Mouse (Mus musculus) hindbrain, embryonic 15.5 days (tissue): ENCODE data around the gene Elavl3. TPM values are rescaled to one million over a fixed set of nuclear protein-coding genes. Genes with fewer than 3 reads are reported as not detected.

Experiments
- ATAC-seq: fragments of 200-750 bp; cut with Nextera tagmentation; 2 replicates; pipeline ENCODE4 v1.8.0; 2017; ENCODE audit warnings: low read depth, moderate number of reproducible peaks, moderate TSS enrichment; ENCODE audit not compliant: low FRiP score
- H3K27ac ChIP-seq: fragments of 300-500 bp; sonication (generic); replicated peaks from 2 replicates; pipeline ENCODE4 v1.5.1; 2015; ENCODE audit warnings: mild to moderate bottlenecking, inconsistent platforms
- H3K27me3 ChIP-seq: fragments of 300-500 bp; sonication (generic); 2 replicates; pipeline ENCODE4 v1.6.1; 2015; ENCODE audit warnings: control low read depth, inconsistent platforms
- H3K36me3 ChIP-seq: fragments of 300-500 bp; sonication (generic); 2 replicates; pipeline ENCODE4 v1.6.1; 2015; ENCODE audit warnings: control low read depth, inconsistent platforms
- H3K4me1 ChIP-seq: fragments of 300-500 bp; sonication (generic); replicated peaks from 2 replicates; pipeline ENCODE4 v1.6.1; 2015; ENCODE audit warnings: control low read depth, inconsistent platforms
- H3K4me2 ChIP-seq: fragments of 300-500 bp; sonication (generic); 2 replicates; pipeline ENCODE4 v1.6.1; 2015; ENCODE audit warnings: moderate library complexity, mild to moderate bottlenecking, inconsistent platforms
- H3K4me3 ChIP-seq: fragments of 300-500 bp; sonication (generic); 2 replicates; pipeline ENCODE4 v1.5.1; 2015; ENCODE audit warnings: mild to moderate bottlenecking, inconsistent platforms
- H3K9ac ChIP-seq: fragments of 300-500 bp; sonication (generic); 2 replicates; pipeline ENCODE4 v1.6.1; 2015; ENCODE audit warnings: inconsistent platforms
- H3K9me3 ChIP-seq: fragments of 300-500 bp; sonication (generic); 2 replicates; pipeline ENCODE4 v1.6.1; 2016; ENCODE audit warnings: control low read depth, inconsistent platforms
- WGBS: fragments of 180-500 bp; shearing (Covaris S2); methylation state at CpG from one replicate; pipeline ENCODE4 v1.1.7; 2015; 5-methylcytosine and 5-hydroxymethylcytosine counted together
- polyA plus RNA-seq: library from polyadenylated mRNA; unstranded; fragments of >200 nt; fragmentation: Nextera tagmentation; extraction: Ambion mirVana; gene quantifications from 2 replicates; pipeline ENCODE4 v1.2.1, GENCODE M21; 2015

The Elavl3 gene
- polyA plus RNA-seq, 1 experiment from 2014 or later: 104 TPM

DNA sequence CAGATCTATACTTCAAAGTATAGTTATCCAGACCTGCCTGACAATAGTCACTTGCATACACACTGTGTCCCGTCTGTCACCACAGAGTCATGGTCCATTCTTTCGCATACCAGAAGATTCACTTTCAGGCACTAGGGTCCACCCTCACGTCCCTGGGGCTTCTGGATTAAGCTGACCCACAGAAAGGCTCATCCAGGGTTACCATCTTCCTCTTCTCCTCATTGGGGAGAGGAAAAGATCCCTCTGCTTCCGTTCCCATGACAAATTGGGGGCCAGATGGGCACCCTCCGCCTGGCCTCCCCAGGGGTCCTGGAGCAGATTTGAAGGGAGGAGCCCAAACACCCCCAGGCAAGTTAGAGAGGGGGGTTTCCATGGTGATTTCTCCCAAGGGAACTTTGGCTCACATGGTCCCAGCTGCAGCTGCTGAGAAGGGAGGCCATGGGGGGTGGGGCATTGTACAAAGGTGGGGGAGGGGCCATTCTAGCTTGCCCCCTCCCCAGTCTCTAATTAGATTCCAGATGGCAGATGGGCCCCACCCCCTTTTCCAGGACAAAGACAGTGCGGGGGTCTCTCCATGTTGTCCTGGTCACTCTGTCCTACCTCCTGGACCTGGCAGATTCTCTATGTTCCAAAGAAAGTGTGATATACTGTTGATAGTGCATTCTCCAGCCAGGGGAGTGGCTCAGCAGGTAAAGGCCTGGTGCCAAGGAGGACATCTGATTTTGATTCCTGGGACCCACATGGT lies 16.4 kb downstream of the Elavl3 start:
- Histone ChIP-seq H3K9ac (no peak overlapping the region), H3K27me3 (no peaks in the 10 kb centered on the region), H3K4me3 (no peak overlapping the region), H3K36me3 (peaks cover 33% of the 10 kb centered on the region), H3K27ac (no peak overlapping the region), H3K4me1 (peaks cover 7% of the 10 kb centered on the region; the same call in 1 of the 2 replicates), H3K4me2 (no peak overlapping the region), H3K9me3 (no peaks in the 10 kb centered on the region)
- 17% methylated on average over 6 of the region's 6 CpGs for WGBS
- ATAC-seq: no peak

DNA sequence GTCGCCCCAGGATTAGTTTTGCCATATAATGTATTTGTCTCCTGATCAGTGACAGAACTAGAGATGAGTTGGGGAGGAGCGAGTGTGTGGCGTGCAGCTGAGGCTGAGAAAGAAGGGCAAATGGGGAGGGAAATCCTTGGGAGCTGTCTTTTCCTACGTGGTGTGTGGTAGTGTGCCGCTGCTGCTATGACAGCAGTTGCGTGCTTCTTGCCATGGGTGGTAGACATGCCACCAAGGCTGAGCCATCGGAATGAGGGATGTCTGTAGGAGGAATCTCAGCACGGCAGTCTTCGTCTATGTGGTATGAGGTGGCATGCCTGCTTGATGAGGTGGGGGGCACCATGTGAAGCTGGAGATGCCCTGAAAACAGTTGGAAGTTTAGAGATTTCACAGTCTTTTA lies 21.4 kb downstream of the Elavl3 start:
- peaks cover 60% of the 10 kb centered on the region for H3K36me3 ChIP-seq
- no peak overlapping the region for H3K4me3 ChIP-seq
- no peak overlapping the region for H3K9ac ChIP-seq
- no peaks in the 10 kb centered on the region for H3K9me3 ChIP-seq
- H3K4me2 ChIP-seq: no peak overlapping the region
- WGBS: 94% methylated on average over 9 of the region's 9 CpGs
- no peak for ATAC-seq
- no peak overlapping the region for H3K27ac ChIP-seq
- H3K4me1 ChIP-seq: no peaks in the 10 kb centered on the region
- H3K27me3 ChIP-seq: no peaks in the 10 kb centered on the region

DNA sequence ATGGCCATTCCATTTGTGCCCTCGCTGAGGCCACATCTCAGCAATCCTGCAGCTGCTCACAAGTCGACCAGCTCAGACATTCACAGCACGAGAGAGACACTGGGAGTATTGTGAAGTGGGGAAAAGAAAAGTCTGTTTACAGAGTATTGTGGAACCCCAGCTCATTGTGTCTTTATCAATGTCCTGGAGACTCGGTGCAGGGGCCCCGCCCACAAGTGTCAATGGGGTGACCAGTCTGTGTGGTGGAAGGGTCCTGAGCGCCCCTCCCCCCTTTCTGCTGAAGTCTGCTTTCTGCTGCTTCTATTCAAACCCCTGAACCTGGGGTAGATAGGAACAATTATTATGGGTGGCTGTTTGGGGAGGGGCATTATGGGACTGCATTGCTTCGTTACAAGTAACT lies 23.4 kb downstream of the Elavl3 start:
- no peaks in the 10 kb centered on the region for H3K9me3 ChIP-seq
- peaks cover 64% of the 10 kb centered on the region for H3K36me3 ChIP-seq
- ATAC-seq: no peak
- H3K9ac ChIP-seq: no peak overlapping the region
- 21% methylated on average over 7 of the region's 7 CpGs for WGBS
- H3K4me2 ChIP-seq: no peak overlapping the region
- no peaks in the 10 kb centered on the region for H3K4me1 ChIP-seq
- no peaks in the 10 kb centered on the region for H3K27me3 ChIP-seq
- no peak overlapping the region for H3K27ac ChIP-seq
- H3K4me3 ChIP-seq: no peak overlapping the region

DNA sequence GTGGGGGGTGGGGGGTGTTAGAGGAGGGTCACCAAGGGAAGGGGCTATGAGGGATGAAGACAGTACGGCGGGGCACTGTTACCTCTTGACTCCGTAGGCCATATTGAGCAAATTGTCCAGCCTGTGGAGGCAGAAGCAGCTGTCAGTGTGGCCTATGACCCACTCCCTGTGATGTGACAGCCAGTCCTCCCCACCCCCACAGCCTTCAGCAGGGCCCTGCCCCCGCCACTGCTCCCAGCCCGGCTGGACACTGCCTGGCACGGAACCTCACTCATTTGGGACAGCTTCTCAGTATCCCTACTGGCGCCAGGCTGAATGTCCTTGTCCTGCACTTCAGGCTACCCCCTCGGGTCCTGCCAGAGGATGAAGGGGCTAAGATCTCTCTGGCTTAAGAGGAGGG lies 27.2 kb downstream of the Elavl3 start:
- H3K4me3 ChIP-seq: no peak overlapping the region
- no peaks in the 10 kb centered on the region for H3K27me3 ChIP-seq
- H3K9me3 ChIP-seq: no peaks in the 10 kb centered on the region
- H3K27ac ChIP-seq: no peak overlapping the region
- H3K4me1 ChIP-seq: no peaks in the 10 kb centered on the region
- H3K9ac ChIP-seq: no peak overlapping the region
- WGBS: 36% methylated on average over 8 of the region's 8 CpGs
- H3K36me3 ChIP-seq: peaks cover 51% of the 10 kb centered on the region
- ATAC-seq: peak; percentile 13; the same call in 1 of the 2 replicates
- H3K4me2 ChIP-seq: no peak overlapping the region

DNA sequence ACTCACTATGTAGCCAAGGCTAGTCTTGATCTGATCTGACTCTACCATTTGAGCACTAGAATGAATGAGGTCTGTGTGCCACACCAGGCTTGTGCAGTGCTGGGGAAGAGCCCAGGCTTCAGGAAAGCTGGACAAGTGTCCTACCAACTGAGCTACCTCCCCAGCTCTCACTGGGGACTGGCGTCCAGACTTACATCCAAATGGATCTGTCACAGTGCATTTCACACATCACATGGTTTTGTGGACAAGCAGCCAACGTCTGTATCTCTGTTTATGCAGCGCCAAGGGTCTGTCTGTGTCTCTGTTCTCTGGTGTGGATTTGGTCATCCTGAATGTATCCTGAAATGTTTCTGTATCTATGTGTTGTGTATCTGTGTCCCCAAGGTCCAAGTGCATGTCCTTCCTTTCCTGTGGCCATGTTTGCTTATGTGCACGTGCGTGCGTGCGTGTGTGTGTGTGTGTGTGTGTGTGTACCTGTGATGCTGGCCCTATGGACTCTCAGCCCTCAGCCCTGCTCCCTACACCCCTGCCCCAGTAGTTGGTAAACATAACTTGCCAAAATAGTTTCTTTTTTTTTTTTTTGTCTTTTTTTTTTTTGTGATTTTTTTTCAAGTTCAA lies 34.5 kb downstream of the Elavl3 start:
- no peak overlapping the region for H3K4me2 ChIP-seq
- 68% methylated on average over 7 of the region's 7 CpGs for WGBS
- no peak for ATAC-seq
- peaks cover 50% of the 10 kb centered on the region for H3K36me3 ChIP-seq
- no peaks in the 10 kb centered on the region for H3K4me1 ChIP-seq
- H3K9ac ChIP-seq: no peak overlapping the region
- H3K9me3 ChIP-seq: no peaks in the 10 kb centered on the region
- no peak overlapping the region for H3K27ac ChIP-seq
- no peaks in the 10 kb centered on the region for H3K27me3 ChIP-seq
- no peak overlapping the region for H3K4me3 ChIP-seq

DNA sequence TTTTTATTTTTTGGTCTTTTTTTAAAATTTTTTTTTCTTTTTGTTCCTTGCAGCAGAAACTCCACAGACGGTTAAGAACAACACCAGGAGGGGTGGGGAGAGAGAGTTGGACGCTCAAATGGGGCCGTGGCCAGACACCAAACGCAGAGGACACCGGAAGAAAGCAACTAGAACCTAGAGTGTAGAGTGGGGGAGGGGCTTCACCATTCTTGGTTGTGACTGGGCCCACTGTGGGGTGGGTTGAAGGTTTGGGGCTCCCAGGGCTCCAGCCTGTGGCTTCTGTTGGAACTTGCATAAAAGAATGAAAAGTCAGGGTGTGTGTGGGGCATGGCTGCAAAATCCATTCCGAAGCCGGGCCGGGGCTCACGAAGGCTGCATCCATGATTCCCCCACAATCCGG lies 35.6 kb downstream of the Elavl3 start:
- Histone ChIP-seq H3K9ac (no peak overlapping the region), H3K4me1 (no peaks in the 10 kb centered on the region), H3K9me3 (no peaks in the 10 kb centered on the region), H3K27ac (no peak overlapping the region), H3K36me3 (peaks cover 59% of the 10 kb centered on the region), H3K4me3 (no peak overlapping the region), H3K27me3 (no peaks in the 10 kb centered on the region), H3K4me2 (no peak overlapping the region)
- WGBS: 68% methylated on average over 10 of the region's 10 CpGs
- ATAC-seq: no peak

DNA sequence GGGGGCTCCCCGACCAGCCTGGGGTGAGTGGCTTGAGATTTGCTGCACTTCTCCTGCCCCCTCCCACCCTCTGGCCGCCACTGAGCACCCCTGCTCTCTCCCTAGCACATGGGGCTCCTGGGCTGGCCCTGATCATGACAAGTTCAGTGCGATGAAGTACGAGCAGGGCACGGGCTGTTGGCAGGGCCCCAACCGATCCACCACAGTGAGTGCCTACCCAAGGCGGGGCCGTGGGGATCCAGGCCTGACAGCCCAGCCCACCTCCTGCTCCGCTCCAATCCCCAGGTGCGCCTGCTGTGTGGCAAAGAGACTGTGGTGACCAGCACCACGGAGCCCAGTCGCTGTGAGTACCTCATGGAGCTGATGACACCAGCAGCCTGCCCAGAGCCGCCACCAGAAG lies 39.1 kb downstream of the Elavl3 start:
- ATAC-seq: no peak
- 88% methylated on average over 13 of the region's 13 CpGs for WGBS
- no peaks in the 10 kb centered on the region for H3K9me3 ChIP-seq
- no peaks in the 10 kb centered on the region for H3K27me3 ChIP-seq
- no peak overlapping the region for H3K4me2 ChIP-seq
- H3K4me1 ChIP-seq: no peaks in the 10 kb centered on the region
- H3K27ac ChIP-seq: no peak overlapping the region
- peaks cover 73% of the 10 kb centered on the region for H3K36me3 ChIP-seq
- no peak overlapping the region for H3K4me3 ChIP-seq
- no peak overlapping the region for H3K9ac ChIP-seq

DNA sequence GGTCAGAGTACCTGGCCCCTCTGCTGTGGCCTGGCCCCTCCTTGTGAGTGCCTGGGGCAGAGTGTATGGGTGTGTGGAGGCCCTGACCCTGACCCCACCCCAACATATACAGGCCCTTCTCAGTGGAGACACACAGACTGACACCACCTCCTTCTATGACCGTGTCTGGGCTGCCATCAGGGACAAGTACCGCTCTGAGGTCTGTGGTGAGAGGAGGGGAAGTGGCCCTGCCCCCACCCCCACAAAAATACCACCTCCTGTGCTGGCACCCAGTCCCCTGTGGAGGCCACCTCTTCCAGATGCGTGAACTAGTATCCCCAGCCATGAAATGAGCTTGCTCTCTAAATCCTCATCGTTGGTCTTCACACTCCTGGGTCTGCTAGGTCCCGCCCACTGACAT lies 40.8 kb downstream of the Elavl3 start:
- peaks cover 68% of the 10 kb centered on the region for H3K36me3 ChIP-seq
- no peak overlapping the region for H3K4me3 ChIP-seq
- no peaks in the 10 kb centered on the region for H3K27me3 ChIP-seq
- peak; percentile 29; the same call in 1 of the 2 replicates for ATAC-seq
- no peaks in the 10 kb centered on the region for H3K9me3 ChIP-seq
- 0 out of 2 replicates have a peak, but pooled peaks cover 6% of the 10 kb centered on the region for H3K4me1 ChIP-seq
- no peak overlapping the region for H3K27ac ChIP-seq
- 89% methylated on average over 5 of the region's 5 CpGs for WGBS
- H3K4me2 ChIP-seq: no peak overlapping the region
- H3K9ac ChIP-seq: no peak overlapping the region

DNA sequence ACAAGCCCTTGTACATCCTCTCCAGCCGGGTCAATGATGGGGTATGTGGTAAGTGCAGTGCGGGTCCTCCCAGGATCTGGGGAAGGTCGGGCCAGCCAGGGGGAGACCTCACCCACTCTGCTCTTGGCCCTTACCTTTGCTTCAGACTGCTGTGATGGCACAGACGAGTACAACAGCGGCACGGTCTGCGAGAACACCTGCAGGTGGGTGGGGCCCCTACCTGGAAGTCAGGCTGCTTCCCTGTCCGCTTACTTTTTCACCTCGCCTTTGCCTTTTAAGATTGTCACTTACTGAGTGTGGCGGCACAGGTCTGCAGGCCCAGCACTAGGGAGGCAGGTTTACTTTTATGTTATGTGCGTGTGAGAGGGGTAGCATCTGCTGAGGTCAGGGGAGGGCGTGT lies 47.3 kb downstream of the Elavl3 start:
- Histone ChIP-seq H3K4me3 (no peak overlapping the region), H3K36me3 (peaks cover 30% of the 10 kb centered on the region), H3K27me3 (no peaks in the 10 kb centered on the region), H3K9ac (no peak overlapping the region), H3K4me2 (0 out of 2 replicates have a peak overlapping the region, but pooled peaks have one; percentile 92), H3K9me3 (no peaks in the 10 kb centered on the region), H3K27ac (no peak overlapping the region), H3K4me1 (peaks cover 41% of the 10 kb centered on the region)
- 94% methylated on average over 12 of the region's 12 CpGs for WGBS
- ATAC-seq: no peak

DNA sequence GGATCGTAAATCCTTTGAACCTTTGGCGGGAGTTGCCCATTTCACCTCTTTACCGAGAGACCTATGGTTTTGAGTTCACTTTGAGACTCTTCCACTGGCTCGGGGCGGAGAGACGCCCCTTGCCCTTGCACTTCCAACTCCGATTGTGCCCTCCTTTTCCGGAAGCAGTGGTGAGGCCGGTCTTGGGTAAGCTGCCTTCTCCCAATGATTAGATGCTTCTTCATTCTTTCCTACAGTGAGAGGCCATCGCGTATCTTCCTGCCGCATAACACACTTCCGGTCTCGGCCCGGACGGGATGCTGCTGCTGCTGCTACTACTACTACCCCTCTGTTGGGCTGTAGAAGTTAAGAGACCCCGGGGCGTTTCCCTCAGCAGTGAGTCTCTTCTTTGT lies 48.7 kb downstream of the Elavl3 start:
- ATAC-seq: no peak
- peak overlapping the region; percentile 82 for H3K27ac ChIP-seq
- no peaks in the 10 kb centered on the region for H3K27me3 ChIP-seq
- H3K9me3 ChIP-seq: no peaks in the 10 kb centered on the region
- peaks cover 18% of the 10 kb centered on the region for H3K36me3 ChIP-seq
- peak overlapping the region; percentile 50 for H3K9ac ChIP-seq
- 1% methylated on average over 18 of the region's 18 CpGs for WGBS
- H3K4me1 ChIP-seq: peaks cover 41% of the 10 kb centered on the region
- peak overlapping the region; percentile 61 for H3K4me3 ChIP-seq
- H3K4me2 ChIP-seq: peak overlapping the region; percentile 92

DNA sequence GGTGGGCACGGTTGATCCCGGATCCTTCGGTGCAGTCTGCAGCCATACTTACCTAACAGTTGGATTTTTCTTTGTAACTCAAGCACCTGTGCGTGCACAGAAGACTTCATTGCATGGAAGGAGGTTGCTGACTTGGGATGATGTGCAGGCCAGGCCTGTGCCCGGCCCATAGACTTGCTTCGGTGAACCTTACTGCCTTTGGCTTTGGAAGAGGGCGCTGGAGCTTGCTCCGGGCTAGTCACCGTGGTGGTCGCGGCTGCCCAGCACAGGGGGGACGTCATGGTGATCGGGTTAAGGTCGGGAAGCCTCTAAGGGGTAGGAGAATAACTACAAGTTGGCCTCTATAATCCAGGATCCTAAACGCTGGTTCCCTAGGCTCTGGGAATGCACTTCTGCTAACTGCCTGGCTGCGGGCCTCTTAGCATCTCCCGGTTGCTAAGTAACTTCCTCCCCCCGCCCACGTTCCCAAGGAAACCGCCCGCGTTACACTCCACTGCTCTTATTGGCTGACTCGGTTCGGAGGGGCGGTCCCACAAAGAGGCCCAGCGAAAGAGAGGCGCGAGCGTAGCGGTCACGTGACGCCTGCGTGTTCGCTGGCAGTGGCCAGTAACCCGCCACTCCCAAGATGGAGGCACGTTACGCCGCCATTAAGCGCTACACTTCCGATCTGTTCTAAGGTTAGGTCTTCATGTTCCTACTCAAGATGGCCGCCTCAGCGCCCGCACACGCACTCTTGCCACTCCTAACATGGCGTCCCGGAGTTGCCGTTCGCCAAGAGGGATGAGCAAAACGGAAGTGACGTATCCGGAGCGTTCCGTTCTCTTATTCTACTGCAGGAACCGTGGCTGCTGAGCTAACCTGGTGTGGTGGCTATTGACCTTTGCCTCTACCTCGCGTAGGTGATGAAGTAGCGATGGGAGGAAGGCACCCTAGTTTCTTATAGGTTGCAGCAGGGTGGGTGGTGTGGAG lies 49.3 kb downstream of the Elavl3 start, which contains the start of the genes Ccdc151 and Prkcsh:
TSS of gene Ccdc151 (minus strand) at position 441 of the 969 bp plus-strand sequence.
TSS of gene Prkcsh (plus strand) at position 613 of the 969 bp plus-strand sequence.
- WGBS: 5% methylated on average over 57 of the region's 57 CpGs
- Histone ChIP-seq H3K9me3 (no peaks in the 10 kb centered on the region), H3K4me1 (peaks cover 41% of the 10 kb centered on the region)

More for the DNA sequence above, 49.3 kb downstream of the Elavl3 start, which contains the start of the genes Ccdc151 and Prkcsh:
- H3K36me3 ChIP-seq: peaks cover 16% of the 10 kb centered on the region
- H3K9ac ChIP-seq: peak within 1 kb of the TSS; percentile 50
- H3K27me3 ChIP-seq: no peaks in the 10 kb centered on the region
- peak within 1 kb of the TSS; percentile 92 for H3K4me2 ChIP-seq
- peak; percentile 99 for ATAC-seq
- H3K4me3 ChIP-seq: peak within 1 kb of the TSS; percentile 61
- peak within 1 kb of the TSS; percentile 82 for H3K27ac ChIP-seq
